Mouse (Mus musculus) kidney, embryonic 16.5 days (tissue): ENCODE data around the gene Exoc6b. TPM values are rescaled to one million over a fixed set of nuclear protein-coding genes. Genes with fewer than 3 reads are reported as not detected.

Experiments used
- ATAC-seq: fragments of 200-750 bp; cut with Nextera tagmentation; 2 replicates; pipeline ENCODE4 v1.8.0; 2017; ENCODE audit warnings: moderate TSS enrichment; ENCODE audit not compliant: low FRiP score, low TSS enrichment
- H3K27ac ChIP-seq: fragments of 300-500 bp; sonication (generic); 2 replicates; pipeline ENCODE4 v1.5.1; 2014; ENCODE audit warnings: low read length
- H3K27me3 ChIP-seq: fragments of 300-500 bp; sonication (generic); 2 replicates; pipeline ENCODE4 v1.6.1; 2014; ENCODE audit warnings: low read length, control low read depth, mixed read lengths; ENCODE audit not compliant: insufficient read depth
- H3K36me3 ChIP-seq: fragments of 300-500 bp; sonication (generic); 2 replicates; pipeline ENCODE4 v1.6.1; 2014; ENCODE audit warnings: low read length, control low read depth, mixed read lengths; ENCODE audit not compliant: insufficient read depth
- H3K4me1 ChIP-seq: fragments of 300-500 bp; sonication (generic); 2 replicates; pipeline ENCODE4 v1.6.1; 2014; ENCODE audit warnings: low read length, control low read depth, mixed read lengths; ENCODE audit not compliant: insufficient read depth
- H3K4me2 ChIP-seq: fragments of 300-500 bp; sonication (generic); replicated peaks from 2 replicates; pipeline ENCODE4 v1.6.1; 2014; ENCODE audit warnings: low read depth, low read length
- H3K4me3 ChIP-seq: fragments of 300-500 bp; sonication (generic); 2 replicates; pipeline ENCODE4 v1.5.1; 2014; ENCODE audit warnings: mild to moderate bottlenecking, low read length
- H3K9ac ChIP-seq: fragments of 300-500 bp; sonication (generic); replicated peaks from 2 replicates; pipeline ENCODE4 v1.6.1; 2014; ENCODE audit warnings: low read length
- H3K9me3 ChIP-seq: fragments of 300-500 bp; sonication (generic); 2 replicates; pipeline ENCODE4 v1.6.1; 2016; ENCODE audit warnings: low read length, control low read depth
- WGBS: fragments of 180-500 bp; shearing (Covaris S2); extraction: QIAGEN DNeasy Blood & Tissue Kit; methylation state at CpG from one replicate; pipeline ENCODE4 v1.1.7; 2014; 5-methylcytosine and 5-hydroxymethylcytosine counted together
- polyA plus RNA-seq: library from polyadenylated mRNA; unstranded; fragments of >200 nt; fragmentation: Nextera tagmentation; extraction: Ambion mirVana; gene quantifications from 2 replicates; pipeline ENCODE4 v1.2.1, GENCODE M21; 2015

Gene Exoc6b
- polyA plus RNA-seq, 1 experiment from 2014 or later: 27.6 TPM

GRCm38 (mm10) chr6:84708631-84709030, 360.7 kb downstream of the Exoc6b start:
- Histone ChIP-seq H3K9ac (no peak overlapping the region), H3K9me3 (no peaks in the 10 kb centered on the region), H3K4me1 (no peaks in the 10 kb centered on the region), H3K27me3 (no peaks in the 10 kb centered on the region), H3K36me3 (no peaks in the 10 kb centered on the region), H3K4me2 (no peak overlapping the region), H3K27ac (no peak overlapping the region), H3K4me3 (no peak overlapping the region)
- no peak for ATAC-seq
- 84% methylated on average over 4 of the region's 4 CpGs for WGBS

GRCm38 (mm10) chr6:84699579-84699978, 369.7 kb downstream of the Exoc6b start:
- peaks cover 38% of the 10 kb centered on the region for H3K4me1 ChIP-seq
- no peak overlapping the region for H3K9ac ChIP-seq
- no peaks in the 10 kb centered on the region for H3K36me3 ChIP-seq
- no peak overlapping the region for H3K27ac ChIP-seq
- WGBS: 39% methylated on average over 5 of the region's 5 CpGs
- H3K9me3 ChIP-seq: no peaks in the 10 kb centered on the region
- H3K27me3 ChIP-seq: no peaks in the 10 kb centered on the region
- H3K4me3 ChIP-seq: no peak overlapping the region
- no peak for ATAC-seq
- no peak overlapping the region for H3K4me2 ChIP-seq

GRCm38 (mm10) chr6:84698288-84698673, 371.0 kb downstream of the Exoc6b start:
- no peak overlapping the region for H3K4me2 ChIP-seq
- no peak overlapping the region for H3K4me3 ChIP-seq
- H3K4me1 ChIP-seq: peaks cover 38% of the 10 kb centered on the region
- H3K36me3 ChIP-seq: no peaks in the 10 kb centered on the region
- H3K9me3 ChIP-seq: no peaks in the 10 kb centered on the region
- H3K27me3 ChIP-seq: no peaks in the 10 kb centered on the region
- no peak overlapping the region for H3K9ac ChIP-seq
- ATAC-seq: no peak
- 47% methylated on average over 1 of the region's 1 CpGs for WGBS
- peak overlapping the region; percentile 48; the same call in 1 of the 2 replicates for H3K27ac ChIP-seq

- Histone ChIP-seq H3K4me1 (peaks cover 38% of the 10 kb centered on the region), H3K27ac (peak overlapping the region; percentile 48; the same call in 1 of the 2 replicates)
Measured at GRCm38 (mm10) chr6:84697474-84698287, 371.6 kb downstream of the Exoc6b start.

GRCm38 (mm10) chr6:84693844-84694243, 375.5 kb downstream of the Exoc6b start:
- Histone ChIP-seq H3K27ac (no peak overlapping the region), H3K4me1 (peaks cover 31% of the 10 kb centered on the region), H3K4me2 (no peak overlapping the region), H3K27me3 (no peaks in the 10 kb centered on the region), H3K9me3 (no peaks in the 10 kb centered on the region), H3K36me3 (no peaks in the 10 kb centered on the region), H3K9ac (no peak overlapping the region), H3K4me3 (no peak overlapping the region)
- 25% methylated on average over 4 of the region's 4 CpGs for WGBS
- no peak for ATAC-seq

More at GRCm38 (mm10) chr6:84697474-84698287, 371.6 kb downstream of the Exoc6b start:
- Histone ChIP-seq H3K9me3 (no peaks in the 10 kb centered on the region), H3K36me3 (no peaks in the 10 kb centered on the region), H3K9ac (peak overlapping the region; percentile 28; the same call in 1 of the 2 replicates), H3K4me3 (no peak overlapping the region), H3K4me2 (no peak overlapping the region), H3K27me3 (no peaks in the 10 kb centered on the region)
- ATAC-seq: peak; percentile 73
- 25% methylated on average over 9 of the region's 9 CpGs for WGBS

- Histone ChIP-seq H3K4me3 (no peak overlapping the region), H3K9me3 (no peaks in the 10 kb centered on the region), H3K9ac (no peak overlapping the region), H3K27ac (no peak overlapping the region), H3K36me3 (no peaks in the 10 kb centered on the region), H3K4me1 (peaks cover 26% of the 10 kb centered on the region), H3K27me3 (no peaks in the 10 kb centered on the region), H3K4me2 (no peak overlapping the region)
- ATAC-seq: no peak
- 88% methylated on average over 2 of the region's 2 CpGs for WGBS
Measured at GRCm38 (mm10) chr6:84693204-84693603, 376.1 kb downstream of the Exoc6b start.

- Histone ChIP-seq H3K4me1 (peaks cover 13% of the 10 kb centered on the region), H3K4me2 (no peak overlapping the region), H3K27ac (no peak overlapping the region), H3K9ac (no peak overlapping the region), H3K36me3 (no peaks in the 10 kb centered on the region), H3K9me3 (no peaks in the 10 kb centered on the region), H3K4me3 (no peak overlapping the region), H3K27me3 (no peaks in the 10 kb centered on the region)
- 89% methylated on average over 3 of the region's 3 CpGs for WGBS
- no peak for ATAC-seq
Measured at GRCm38 (mm10) chr6:84691907-84692306, 377.4 kb downstream of the Exoc6b start.

- 79% methylated on average over 3 of the region's 3 CpGs for WGBS
- H3K4me1 ChIP-seq: no peaks in the 10 kb centered on the region
- H3K27ac ChIP-seq: no peak overlapping the region
- no peak overlapping the region for H3K9ac ChIP-seq
- ATAC-seq: no peak
- H3K4me3 ChIP-seq: no peak overlapping the region
- no peaks in the 10 kb centered on the region for H3K9me3 ChIP-seq
- H3K27me3 ChIP-seq: no peaks in the 10 kb centered on the region
- no peak overlapping the region for H3K4me2 ChIP-seq
- no peaks in the 10 kb centered on the region for H3K36me3 ChIP-seq
Measured at GRCm38 (mm10) chr6:84677770-84678169, 391.5 kb downstream of the Exoc6b start.

- H3K27ac ChIP-seq: no peak overlapping the region
- no peaks in the 10 kb centered on the region for H3K4me1 ChIP-seq
- no peak for ATAC-seq
- no peak overlapping the region for H3K4me3 ChIP-seq
- no peak overlapping the region for H3K9ac ChIP-seq
- no peaks in the 10 kb centered on the region for H3K27me3 ChIP-seq
- H3K4me2 ChIP-seq: no peak overlapping the region
- whole genome bisulfite sequencing: 91% methylated on average over 3 of the region's 3 CpGs
- H3K36me3 ChIP-seq: no peaks in the 10 kb centered on the region
- peaks cover 13% of the 10 kb centered on the region; the same call in 1 of the 2 replicates for H3K9me3 ChIP-seq
Measured at GRCm38 (mm10) chr6:84674936-84675335, 394.4 kb downstream of the Exoc6b start.

GRCm38 (mm10) chr6:84674136-84674535, 395.2 kb downstream of the Exoc6b start:
- Histone ChIP-seq H3K27me3 (no peaks in the 10 kb centered on the region), H3K4me1 (no peaks in the 10 kb centered on the region), H3K27ac (no peak overlapping the region), H3K36me3 (no peaks in the 10 kb centered on the region), H3K9ac (no peak overlapping the region), H3K4me3 (no peak overlapping the region), H3K9me3 (peaks cover 13% of the 10 kb centered on the region; the same call in 1 of the 2 replicates), H3K4me2 (no peak overlapping the region)
- ATAC-seq: no peak
- 86% methylated on average over 7 of the region's 7 CpGs for WGBS
